Mouse (Mus musculus): Measurements from ENCODE around the gene Dcaf5.

- TF ChIP-seq POLR2A (IDR thresholded peaks at IDR 0.05; ENCODE audit: insufficient read depth, low read depth, low read length) (no peak), CTCF (IDR thresholded peaks at IDR 0.05; ENCODE audit: insufficient read depth, low read depth, low read length) (no peak)
Measured at GRCm38 (mm10) chr12:80291895-80292435, 144.4 kb downstream of the Dcaf5 start.

All from olfactory bulb, adult 2 months (tissue).